Mouse (Mus musculus) macrophage (primary cell): Measurements from ENCODE around the gene Nup50. TPM values are rescaled to one million over a fixed set of nuclear protein-coding genes. Genes with fewer than 3 reads are reported as not detected.
A peak's percentile ranks its signal among the peaks of the same experiment; 100 is the strongest.

Experiments used
- H3K27ac ChIP-seq: fragments of 350-480 bp; formaldehyde crosslinking; 2 replicates; pipeline ENCODE4 v1.9.0; 2021
- H3K36me3 ChIP-seq: fragments of 350-480 bp; formaldehyde crosslinking; 2 replicates; pipeline ENCODE4 v1.9.0; 2021; ENCODE audit errors: inconsistent target
- H3K4me3 ChIP-seq: fragments of 350-480 bp; formaldehyde crosslinking; 2 replicates; pipeline ENCODE4 v1.9.0; 2021; ENCODE audit errors: inconsistent target
- H3K79me2 ChIP-seq: fragments of 350-480 bp; formaldehyde crosslinking; 2 replicates; pipeline ENCODE4 v1.9.0; 2021; ENCODE audit errors: inconsistent target
- WGBS: methylation state at CpG from one replicate; pipeline ENCODE4 v1.1.7; 2026; ENCODE audit warnings: inconsistent platforms; ENCODE audit not compliant: missing documents; 5-methylcytosine and 5-hydroxymethylcytosine counted together
- polyA plus RNA-seq: library from polyadenylated mRNA; stranded (reverse); fragments of 250-400 nt; gene quantifications from 3 replicates; pipeline ENCODE4 v1.2.4, GENCODE M21; 2018; ENCODE audit warnings: inconsistent platforms

Gene Nup50
- polyA plus RNA-seq, 1 experiment from 2014 or later = 79.2 TPM

- no peaks in the 10 kb centered on the region for H3K36me3 ChIP-seq
- WGBS = 71% methylated on average over 6 of the region's 7 CpGs
Measured at GRCm38 (mm10) chr15:84965575-84966360, 42.6 kb downstream of the Nup50 start.

GRCm38 (mm10) chr15:84968534-84968933 lies 45.3 kb downstream of the Nup50 start:
- H3K27ac ChIP-seq = 0 out of 2 replicates have a peak overlapping the region, but pooled peaks have one; percentile 28
- WGBS = 9% methylated on average over 4 of the region's 4 CpGs
- peaks cover 96% of the 10 kb centered on the region for H3K79me2 ChIP-seq
- H3K4me3 ChIP-seq = no peak overlapping the region
- peaks cover 17% of the 10 kb centered on the region; the same call in 1 of the 2 replicates for H3K36me3 ChIP-seq

More at GRCm38 (mm10) chr15:84965575-84966360, 42.6 kb downstream of the Nup50 start:
- no peak overlapping the region for H3K27ac ChIP-seq
- H3K4me3 ChIP-seq = no peak overlapping the region
- H3K79me2 ChIP-seq = peaks cover 100% of the 10 kb centered on the region

GRCm38 (mm10) chr15:84972860-84973543 lies 49.8 kb downstream of the Nup50 start:
- Histone ChIP-seq H3K27ac (0 out of 2 replicates have a peak overlapping the region, but pooled peaks have one; percentile 12), H3K4me3 (no peak overlapping the region)
- 93% methylated on average over 8 of the region's 8 CpGs for WGBS

GRCm38 (mm10) chr15:84973544-84973871 lies 50.3 kb downstream of the Nup50 start:
- H3K79me2 ChIP-seq = peaks cover 96% of the 10 kb centered on the region
- WGBS = 83% methylated on average over 3 of the region's 3 CpGs

More at GRCm38 (mm10) chr15:84972860-84973543, 49.8 kb downstream of the Nup50 start:
- peaks cover 17% of the 10 kb centered on the region; the same call in 1 of the 2 replicates for H3K36me3 ChIP-seq
- peaks cover 96% of the 10 kb centered on the region for H3K79me2 ChIP-seq

GRCm38 (mm10) chr15:84975729-84976128 lies 52.5 kb downstream of the Nup50 start:
- H3K79me2 ChIP-seq = peaks cover 96% of the 10 kb centered on the region
- H3K36me3 ChIP-seq = peaks cover 17% of the 10 kb centered on the region; the same call in 1 of the 2 replicates
- H3K4me3 ChIP-seq = no peak overlapping the region
- WGBS = 54% methylated on average over 4 of the region's 4 CpGs
- peak overlapping the region; percentile 68 for H3K27ac ChIP-seq

More at GRCm38 (mm10) chr15:84973544-84973871, 50.3 kb downstream of the Nup50 start:
- Histone ChIP-seq H3K36me3 (peaks cover 17% of the 10 kb centered on the region; the same call in 1 of the 2 replicates), H3K4me3 (no peak overlapping the region), H3K27ac (peak overlapping the region; percentile 12; the same call in 1 of the 2 replicates)

GRCm38 (mm10) chr15:84981609-84982313 lies 58.5 kb downstream of the Nup50 start:
- H3K4me3 ChIP-seq = no peak overlapping the region
- no peaks in the 10 kb centered on the region for H3K36me3 ChIP-seq
- peak overlapping the region; percentile 79 for H3K27ac ChIP-seq

GRCm38 (mm10) chr15:84982888-84983287 lies 59.7 kb downstream of the Nup50 start:
- Histone ChIP-seq H3K27ac (peak overlapping the region; percentile 79), H3K36me3 (no peaks in the 10 kb centered on the region), H3K4me3 (no peak overlapping the region), H3K79me2 (peaks cover 95% of the 10 kb centered on the region)
- 31% methylated on average over 3 of the region's 3 CpGs for WGBS

More at GRCm38 (mm10) chr15:84981609-84982313, 58.5 kb downstream of the Nup50 start:
- 1% methylated on average over 9 of the region's 9 CpGs for WGBS
- peaks cover 100% of the 10 kb centered on the region for H3K79me2 ChIP-seq

GRCm38 (mm10) chr15:84983721-84984120 lies 60.5 kb downstream of the Nup50 start:
- H3K36me3 ChIP-seq = no peaks in the 10 kb centered on the region
- H3K4me3 ChIP-seq = no peak overlapping the region
- peak overlapping the region; percentile 79 for H3K27ac ChIP-seq
- 23% methylated on average over 7 of the region's 7 CpGs for WGBS
- H3K79me2 ChIP-seq = peaks cover 87% of the 10 kb centered on the region

- H3K27ac ChIP-seq = peak overlapping the region; percentile 76
- peaks cover 68% of the 10 kb centered on the region for H3K79me2 ChIP-seq
- no peaks in the 10 kb centered on the region for H3K36me3 ChIP-seq
- WGBS = 84% methylated on average over 12 of the region's 12 CpGs
- peak overlapping the region; percentile 82 for H3K4me3 ChIP-seq
Measured at GRCm38 (mm10) chr15:84985516-84986160, 62.4 kb downstream of the Nup50 start.

GRCm38 (mm10) chr15:84986171-84987019 lies 63.2 kb downstream of the Nup50 start:
- peaks cover 60% of the 10 kb centered on the region for H3K79me2 ChIP-seq
- H3K27ac ChIP-seq = peak overlapping the region; percentile 76
- no peaks in the 10 kb centered on the region for H3K36me3 ChIP-seq
- 14% methylated on average over 4 of the region's 4 CpGs for whole genome bisulfite sequencing
- H3K4me3 ChIP-seq = peak overlapping the region; percentile 82

- WGBS = under 1% methylated on average over 53 of the region's 53 CpGs
- Histone ChIP-seq H3K4me3 (peak overlapping the region; percentile 82), H3K36me3 (no peaks in the 10 kb centered on the region), H3K27ac (peak overlapping the region; percentile 76), H3K79me2 (peaks cover 52% of the 10 kb centered on the region)
Measured at GRCm38 (mm10) chr15:84987020-84987815, 64.0 kb downstream of the Nup50 start.

- H3K79me2 ChIP-seq = peaks cover 42% of the 10 kb centered on the region
- H3K27ac ChIP-seq = peak within 1 kb of the TSS; percentile 82
- peak within 1 kb of the TSS; percentile 82 for H3K4me3 ChIP-seq
- WGBS = 3% methylated on average over 47 of the region's 59 CpGs
- no peaks in the 10 kb centered on the region for H3K36me3 ChIP-seq
Measured at GRCm38 (mm10) chr15:84987874-84988825, 64.9 kb downstream of the Nup50 start, which contains the start of gene 5031439G07Rik. Gene 5031439G07Rik (minus strand): TSS chr15:84988551.
